Mouse (Mus musculus): ENCODE data around the gene Hcar1.

- no peak for TF ChIP-seq CTCF (IDR thresholded peaks at IDR 0.05; ENCODE audit: extremely low read depth, insufficient read depth, low read length)
- no peak for TF ChIP-seq POLR2A (IDR thresholded peaks at IDR 0.05; ENCODE audit: extremely low read depth, insufficient read depth, low read length)
These were observed 36.0 kb downstream of the Hcar1 start for GRCm38 (mm10) chr5:123843816-123844215.

All from cortical plate, adult 2 months (tissue).